Mouse (Mus musculus) mouse embryonic stem cell (cell line): ENCODE results near the gene Vav3.

Experiments used
- in situ Hi-C, 2 experiments: fragments of 300-500 bp; cut with MboI; formaldehyde crosslinking; loops; 1 replicate in 1 of 2; 3 replicates in 1 of 2; pipeline ENCODE4 v1.14.3; 2019 to 2020; ENCODE audit warnings: low sequenced_read_pairs in 2 of 2, low pct_unique_long_range_greater_than_20kb in 1 of 2, mixed read lengths in 1 of 2; ENCODE audit not compliant: unreplicated experiment in 1 of 2

Gene Vav3

DNA sequence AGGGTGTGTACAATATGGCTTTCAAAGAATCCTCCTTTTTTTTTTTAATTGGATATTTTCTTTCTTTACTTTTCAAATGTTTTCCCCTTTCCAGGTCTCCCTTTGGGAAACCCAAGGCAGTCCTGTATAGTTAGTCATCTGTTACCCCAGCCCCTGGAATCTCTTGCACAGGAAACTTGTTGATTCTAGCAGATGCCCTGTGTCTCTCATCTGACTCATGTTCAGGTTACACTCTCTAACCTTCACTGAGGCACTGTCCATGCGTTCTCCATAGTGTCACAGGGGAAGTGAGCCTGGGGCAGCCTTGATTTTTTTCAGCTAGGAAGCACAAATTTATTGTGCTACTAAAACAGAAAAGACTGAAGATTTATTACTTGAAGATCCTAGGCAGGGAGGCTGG lies 262.3 kb downstream of the Vav3 start:
- in situ Hi-C loops, result no loop called here

DNA sequence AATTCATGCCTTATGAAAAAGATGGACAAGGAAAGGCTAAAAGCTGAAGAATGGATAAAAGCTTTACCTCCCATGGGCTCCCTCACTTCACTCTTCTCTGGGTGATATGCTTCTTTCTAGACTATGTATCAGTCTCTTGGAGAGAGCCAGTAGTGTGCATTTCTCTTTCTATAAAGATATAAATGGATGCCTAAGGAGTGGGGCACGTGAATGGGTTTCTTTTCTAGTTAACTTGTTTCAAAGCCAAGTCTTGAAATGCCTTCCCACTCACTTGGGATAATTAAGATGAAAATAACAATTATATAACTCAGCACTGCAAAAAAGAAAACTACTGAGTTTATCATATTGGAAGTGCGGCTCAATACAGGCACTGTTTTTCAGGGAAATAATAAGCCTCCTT lies 265.7 kb downstream of the Vav3 start:
- in situ Hi-C loops, result no loop called here

DNA sequence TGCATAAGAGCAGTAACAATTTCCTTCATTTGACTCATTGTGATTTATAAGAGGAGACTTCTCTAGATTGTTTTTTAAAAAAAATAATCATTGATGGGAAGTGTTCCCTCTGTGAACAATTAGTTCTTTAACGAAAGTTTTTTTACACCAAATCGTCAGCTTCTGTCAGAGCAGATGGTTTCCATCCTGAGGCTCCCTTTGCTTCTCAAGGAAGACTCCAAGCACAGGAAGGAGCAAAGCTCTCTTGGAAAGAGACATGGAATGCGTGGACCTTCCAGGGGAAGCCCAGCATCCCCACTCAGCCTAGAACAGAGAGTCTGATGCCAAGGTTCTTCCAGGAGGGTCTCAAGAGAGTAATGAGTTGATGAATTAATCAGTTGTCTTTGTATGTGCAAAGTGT lies 281.3 kb downstream of the Vav3 start:
- in situ Hi-C loops, result no loop called here

DNA sequence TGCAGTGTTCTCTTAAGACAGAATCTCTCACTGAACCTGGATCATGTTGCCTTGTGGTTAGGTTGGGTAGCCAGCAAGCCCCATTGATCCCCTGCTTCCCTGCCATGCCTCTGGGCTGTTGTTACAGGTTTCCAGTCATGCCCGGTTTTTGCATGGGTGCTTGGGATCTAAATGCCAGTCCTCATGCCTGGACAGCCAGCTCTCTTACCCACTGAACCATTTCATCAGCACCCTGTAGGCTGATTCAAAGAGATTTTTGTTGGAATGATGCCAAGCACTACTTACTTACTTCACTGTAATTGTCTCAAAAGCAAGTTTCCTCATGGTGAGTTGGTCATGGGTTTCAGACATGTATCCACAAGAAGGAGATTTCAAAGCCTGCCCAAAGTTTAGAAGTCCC lies 281.9 kb downstream of the Vav3 start:
- in situ Hi-C loops, result no loop called here

DNA sequence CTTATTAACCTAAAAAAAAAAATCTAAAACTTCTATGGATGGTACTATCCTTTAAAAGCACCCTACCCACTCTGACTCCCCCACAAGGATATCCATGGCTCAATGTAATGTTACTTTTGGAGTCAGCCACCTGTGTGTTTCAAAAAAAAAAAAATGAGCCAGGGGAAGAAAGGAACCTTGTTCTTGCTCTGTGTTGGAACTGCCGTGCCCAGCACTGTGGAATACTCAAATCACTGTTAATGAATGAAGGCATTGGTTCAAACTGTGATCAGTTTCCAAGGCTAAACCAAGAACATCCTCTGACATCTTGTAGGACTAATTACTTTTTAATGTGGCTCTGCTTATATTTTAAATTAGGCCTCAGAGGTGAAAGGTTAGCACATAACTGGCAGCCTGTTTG lies 282.4 kb downstream of the Vav3 start:
- in situ Hi-C loops, result no loop called here

DNA sequence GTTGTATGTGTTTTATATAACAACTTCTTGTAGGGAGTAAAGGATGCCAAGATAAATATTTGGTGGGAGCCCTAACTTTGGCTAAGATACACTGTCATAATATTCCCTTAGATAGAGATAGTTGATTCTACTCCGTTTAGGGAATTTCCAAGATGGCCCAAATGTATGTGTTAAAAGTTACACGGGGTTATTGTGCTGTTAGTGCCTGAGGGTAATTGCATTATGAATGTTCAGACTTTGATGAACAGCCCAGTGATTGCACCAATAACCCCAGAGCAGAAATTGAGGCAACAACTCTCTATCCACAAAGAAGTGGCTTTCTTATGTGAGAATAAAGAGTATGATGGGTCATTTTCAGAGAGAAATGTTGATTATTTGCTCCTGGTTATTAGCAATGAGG lies 283.3 kb downstream of the Vav3 start:
- in situ Hi-C loops, result no loop called here

DNA sequence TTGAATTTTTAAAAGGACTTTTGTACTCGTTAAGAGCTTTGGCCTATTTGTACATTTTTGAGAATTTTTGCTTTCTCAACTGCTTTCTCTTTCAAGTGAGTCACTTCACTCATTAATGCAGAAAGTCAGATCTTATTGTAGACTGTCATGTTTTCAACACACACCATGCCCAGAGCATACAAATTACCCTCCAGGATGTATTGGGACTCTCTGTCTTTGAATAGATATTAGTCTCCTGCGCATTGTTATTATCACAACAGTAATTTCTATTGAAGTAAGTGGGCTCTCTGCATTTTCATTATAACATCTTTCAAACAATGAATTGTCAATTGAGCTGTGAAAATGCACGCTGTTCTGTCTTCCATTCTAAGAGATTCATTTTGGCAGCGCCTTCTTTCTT lies 295.6 kb downstream of the Vav3 start:
- in situ Hi-C loops, result no loop called here

DNA sequence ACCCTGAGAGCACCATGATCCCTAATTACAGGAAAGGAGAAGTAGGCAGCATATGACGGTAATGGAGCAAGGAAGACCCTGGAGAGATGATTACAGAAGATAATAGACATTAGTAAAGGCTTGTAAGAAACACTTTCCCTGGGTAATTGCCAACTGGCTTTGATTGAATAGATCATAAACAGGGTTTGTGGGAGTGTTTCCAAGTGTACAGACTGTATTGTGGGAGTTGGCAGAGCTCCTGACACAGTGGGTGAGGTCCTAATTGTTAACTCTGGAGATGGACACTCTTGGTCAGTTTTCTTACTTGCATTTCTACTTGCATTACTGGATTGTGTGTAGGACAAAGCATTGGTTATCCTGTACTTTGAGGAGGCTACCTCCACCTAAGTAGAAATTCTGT lies 298.9 kb downstream of the Vav3 start:
- in situ Hi-C loops, result no loop called here

DNA sequence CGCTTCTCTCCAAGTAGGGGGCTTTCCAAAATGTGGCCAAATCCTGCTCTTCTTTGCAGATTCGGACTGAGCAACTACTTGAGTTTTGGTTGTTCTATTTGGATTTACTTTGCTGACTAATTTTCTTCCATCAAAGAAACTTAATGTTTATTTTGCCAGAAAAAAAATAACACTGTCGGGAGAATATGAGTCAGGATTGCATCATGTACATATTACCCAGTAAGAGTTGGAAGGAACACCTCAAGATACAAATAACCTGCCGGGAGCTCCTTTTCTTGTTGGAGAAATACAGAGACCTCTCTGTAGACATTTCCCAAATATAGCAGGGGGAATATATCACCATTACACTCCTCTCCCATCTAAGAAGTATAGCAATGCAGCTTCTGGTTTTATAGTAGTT lies 300.3 kb downstream of the Vav3 start:
- in situ Hi-C loops, result no loop called here

DNA sequence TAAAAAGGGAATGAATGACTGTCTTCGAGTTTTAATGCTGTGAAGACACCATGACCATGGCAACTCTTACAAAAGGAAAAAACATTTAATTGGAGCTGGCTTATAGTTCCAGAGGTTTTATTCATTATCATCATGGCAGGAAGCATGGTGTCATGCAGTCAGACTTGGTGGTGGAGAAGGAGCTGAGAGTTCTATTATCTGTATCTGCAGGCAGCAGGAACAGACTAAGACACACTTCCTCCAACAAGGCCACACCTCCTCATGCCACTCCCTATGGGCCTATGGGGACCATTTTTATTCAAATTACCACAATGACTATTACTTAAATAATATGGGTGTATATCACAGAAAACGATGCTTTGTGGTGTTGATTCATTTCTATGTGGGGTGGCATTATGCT lies 307.8 kb downstream of the Vav3 start:
- in situ Hi-C loops, result no loop called here

DNA sequence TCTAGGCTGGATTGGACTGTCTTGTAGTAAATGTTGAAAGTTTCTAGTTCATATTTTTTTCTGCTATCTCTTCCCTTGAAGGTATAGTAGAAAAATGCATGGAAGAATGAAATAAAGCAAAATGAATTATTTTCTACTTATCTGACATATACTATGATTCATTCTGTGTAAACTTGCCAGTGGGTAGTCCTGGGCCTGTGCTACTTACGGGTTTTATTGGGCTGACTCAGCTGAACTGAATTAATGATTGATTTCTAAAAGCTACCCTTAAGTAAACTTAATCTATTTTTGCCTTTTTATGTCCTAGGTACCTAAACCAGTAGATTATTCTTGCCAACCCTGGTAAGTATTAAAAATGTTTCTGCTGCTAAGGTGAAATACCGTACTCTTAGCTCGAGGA lies 311.0 kb downstream of the Vav3 start:
- in situ Hi-C loops, result no loop called here

DNA sequence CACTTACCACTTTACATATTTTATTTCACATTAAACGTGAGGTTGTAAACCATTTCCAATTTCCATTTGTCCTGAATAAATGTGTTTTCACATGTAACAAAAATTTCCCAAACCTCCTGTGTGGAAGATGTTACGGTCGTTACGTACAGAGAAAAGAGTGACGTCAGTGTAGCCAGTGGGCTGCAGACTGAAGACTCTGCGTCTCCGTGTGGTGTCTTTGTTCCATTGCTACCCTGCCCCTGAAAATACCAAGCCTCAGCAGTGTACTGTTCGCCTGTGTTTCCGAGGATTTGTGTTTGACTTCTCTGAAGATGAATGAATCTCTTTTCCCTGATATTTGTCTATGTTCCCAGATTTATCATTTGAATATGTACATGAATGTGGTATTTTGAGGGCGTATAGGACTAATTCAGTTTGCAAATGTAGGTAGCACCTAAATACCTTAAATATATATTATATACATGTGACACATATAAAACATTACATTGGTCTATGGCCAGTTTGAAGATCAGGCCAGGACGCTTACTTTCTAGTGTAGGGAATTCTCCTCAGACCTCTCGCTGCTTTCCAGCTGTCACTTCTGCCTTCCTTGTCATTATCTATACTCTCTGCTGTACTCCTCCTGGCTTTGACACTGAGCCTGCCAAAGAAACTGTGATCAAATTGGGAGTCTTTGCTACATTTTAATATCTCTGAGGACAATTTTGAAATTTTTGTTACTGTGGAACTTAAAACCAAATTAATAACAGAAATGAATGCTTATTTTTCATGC lies 312.6 kb downstream of the Vav3 start:
- in situ Hi-C loops, result no loop called here

DNA sequence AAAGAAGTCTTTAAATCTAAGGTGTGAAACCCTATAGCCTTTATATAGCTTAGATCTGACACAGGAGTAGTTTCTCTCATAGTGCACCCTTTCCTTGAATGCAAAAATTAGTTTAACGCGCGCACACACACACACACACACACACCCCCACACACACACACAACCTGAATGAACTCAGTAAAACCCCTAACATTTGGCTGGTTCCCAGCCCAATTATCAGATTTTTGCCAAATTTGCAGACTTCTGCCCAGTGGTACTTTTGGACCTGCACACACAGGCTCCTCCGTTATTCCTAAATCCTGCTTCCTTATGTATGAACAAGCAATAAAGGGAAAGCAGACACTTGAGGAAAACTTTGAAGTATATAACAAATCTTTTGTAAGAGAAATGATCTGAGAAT lies 313.9 kb downstream of the Vav3 start:
- in situ Hi-C loops, result no loop called here

DNA sequence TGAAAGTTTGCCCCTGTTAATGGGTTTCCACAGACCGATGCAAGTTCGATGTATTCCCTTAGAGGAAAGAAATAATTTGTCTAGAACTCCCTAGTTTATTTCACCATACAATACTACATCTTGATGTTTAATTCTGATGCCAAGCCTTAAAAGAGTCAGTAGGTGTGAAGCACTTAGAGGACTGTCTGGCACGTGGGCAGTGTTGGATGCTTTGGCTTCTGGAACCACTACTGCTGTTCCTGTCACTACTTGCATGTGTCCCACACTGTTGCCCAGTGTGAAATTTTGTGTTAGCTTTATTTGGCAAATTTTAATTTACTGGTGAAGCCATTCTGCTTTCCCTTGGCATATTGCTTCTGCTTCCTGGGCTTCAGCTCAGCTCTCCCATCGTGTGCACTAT lies 331.3 kb downstream of the Vav3 start:
- in situ Hi-C loops, result no loop called here

DNA sequence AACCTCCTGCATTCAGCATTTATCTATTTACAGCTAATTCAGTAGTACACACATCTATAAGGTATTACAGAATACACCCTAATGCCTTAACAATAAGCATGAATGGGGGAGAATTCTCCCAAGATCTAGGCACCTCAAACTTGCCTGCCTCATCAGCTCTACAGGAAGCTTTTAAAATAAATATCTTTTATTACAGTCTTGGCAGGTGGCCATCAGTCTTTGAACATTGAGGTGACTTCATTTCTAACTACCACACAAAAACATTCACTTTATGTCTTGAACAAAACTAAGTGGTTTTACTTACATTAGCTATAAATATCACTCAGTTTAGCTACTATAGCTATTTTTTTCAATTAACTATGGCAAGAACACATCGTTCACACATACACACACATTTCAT lies 332.5 kb downstream of the Vav3 start:
- in situ Hi-C loops, result no loop called here

DNA sequence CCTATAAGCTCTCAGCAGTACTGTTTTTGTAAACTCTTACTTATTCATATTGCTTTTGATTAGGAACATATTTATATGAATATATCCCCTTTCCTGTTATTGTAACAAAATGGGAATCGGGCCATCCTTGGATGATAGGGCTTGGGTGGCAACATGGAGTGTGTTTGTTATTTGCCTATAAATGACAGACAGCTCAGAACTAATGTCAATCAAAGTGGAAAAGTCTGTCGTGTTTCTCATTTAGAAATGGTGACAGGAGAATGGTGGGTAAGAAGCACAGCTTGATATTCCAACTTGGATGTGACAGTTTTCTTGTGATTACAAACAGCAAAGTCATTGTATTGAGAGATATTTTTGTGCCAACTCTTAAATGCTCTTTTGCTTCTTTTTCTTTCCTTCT lies 339.8 kb downstream of the Vav3 start:
- in situ Hi-C loops, result no loop called here

DNA sequence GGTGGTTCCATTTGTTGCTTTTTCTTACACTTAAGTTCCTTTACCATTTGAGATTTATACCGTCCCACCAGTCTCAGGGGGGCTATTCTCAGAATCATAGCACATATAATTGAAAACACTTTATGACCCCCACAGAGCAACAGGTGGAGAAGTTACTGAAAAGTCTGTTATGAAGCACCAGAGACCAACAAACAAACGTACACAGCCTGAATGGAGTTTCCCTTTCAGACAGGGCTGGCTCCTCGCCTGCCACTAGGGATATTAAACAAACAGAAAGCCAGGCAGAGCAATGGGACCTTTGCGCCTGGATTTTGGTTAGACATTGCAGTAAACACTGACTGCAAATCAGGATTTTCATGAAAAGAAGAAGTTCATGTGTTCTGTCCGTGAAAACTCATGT lies 341.4 kb downstream of the Vav3 start:
- in situ Hi-C loops, result no loop called here

DNA sequence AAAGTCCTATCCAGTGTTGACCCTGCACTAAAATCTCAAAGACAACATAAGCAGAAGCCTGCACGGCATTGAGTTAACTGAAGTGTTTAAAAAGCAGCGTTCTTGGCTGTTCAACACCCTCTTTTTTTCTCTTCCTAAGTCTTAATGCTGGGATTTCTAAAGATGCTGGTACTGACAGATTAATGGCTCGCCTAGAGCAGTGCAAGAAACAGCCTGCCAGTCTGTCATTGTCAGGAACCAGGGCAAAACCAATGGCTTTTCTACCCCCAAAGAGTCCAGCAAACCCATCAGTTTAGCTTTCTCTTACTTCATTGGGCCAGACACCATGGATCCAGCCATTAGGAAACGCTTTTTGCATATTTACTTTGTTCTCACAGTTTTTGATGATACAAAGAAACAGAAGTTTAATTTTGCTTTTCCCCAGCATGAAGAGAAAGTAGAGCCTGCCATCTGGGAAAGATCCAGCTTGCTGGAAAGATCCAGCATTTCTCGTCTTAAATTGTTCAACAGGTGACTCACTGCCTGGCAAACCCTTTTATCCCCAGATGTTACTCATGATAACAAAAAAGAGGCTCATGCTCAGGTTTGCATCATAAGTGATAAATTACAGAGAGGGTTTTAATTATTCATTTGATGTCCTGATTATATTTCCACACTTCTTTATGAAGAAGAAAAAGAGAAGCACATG lies 343.3 kb downstream of the Vav3 start:
- in situ Hi-C loops, result no loop called here

DNA sequence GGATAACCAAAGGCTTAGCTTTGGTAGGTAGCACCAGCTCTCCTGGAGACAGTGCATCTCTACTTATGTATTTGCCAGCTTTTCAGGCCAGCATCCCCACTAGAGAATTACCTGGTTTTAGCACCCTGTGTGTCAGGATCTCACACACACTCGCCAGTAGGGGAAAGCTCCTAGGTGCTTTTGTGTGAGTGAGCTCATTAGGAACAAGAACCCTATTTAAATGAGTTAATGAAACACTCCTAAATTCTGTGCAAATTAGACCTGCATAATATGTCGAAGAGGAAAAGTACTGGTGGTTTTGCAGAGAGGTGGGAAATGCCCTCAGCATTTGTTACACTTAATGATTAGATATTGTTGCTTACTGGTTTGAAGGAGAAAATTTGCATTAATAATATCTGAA lies 350.1 kb downstream of the Vav3 start:
- in situ Hi-C loops, result no loop called here

DNA sequence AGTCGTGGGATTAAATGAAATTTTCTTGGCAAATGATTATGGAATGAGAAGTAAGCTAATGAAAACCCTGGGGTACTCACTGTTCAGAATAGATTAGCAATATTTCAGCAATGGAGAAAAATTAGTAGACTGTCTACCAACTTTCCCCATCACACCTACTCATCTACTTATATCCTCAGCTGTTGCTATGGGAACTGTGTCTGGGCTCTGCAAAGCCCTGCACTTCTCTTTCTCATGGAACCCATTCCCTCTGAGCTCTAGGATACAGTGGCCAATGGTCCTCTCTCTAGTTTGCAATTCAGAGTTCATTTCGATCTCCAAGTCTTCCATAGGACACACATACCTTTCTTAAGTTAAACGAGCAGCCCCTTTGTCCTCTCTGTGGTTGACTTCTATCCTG lies 352.2 kb downstream of the Vav3 start:
- in situ Hi-C loops, result no loop called here
